Mouse (Mus musculus) stomach, embryonic 14.5 days (tissue): ENCODE measurements around the gene Snrpf. TPM values are rescaled to one million over a fixed set of nuclear protein-coding genes. Genes with fewer than 3 reads are reported as not detected.

Experiments
- ATAC-seq: fragments of 200-750 bp; cut with Nextera tagmentation; 2 replicates; pipeline ENCODE4 v1.8.0; 2017; ENCODE audit warnings: low read depth, moderate TSS enrichment; ENCODE audit not compliant: insufficient number of reproducible peaks, insufficient read depth, low FRiP score
- H3K27ac ChIP-seq: fragments of 300-500 bp; sonication (generic); 2 replicates; pipeline ENCODE4 v1.5.1; 2014; ENCODE audit warnings: mild to moderate bottlenecking, low read length, moderate library complexity, mixed read lengths
- H3K27me3 ChIP-seq: fragments of 300-500 bp; sonication (generic); 2 replicates; pipeline ENCODE4 v1.6.1; 2014; ENCODE audit warnings: low read length, control low read depth, mixed read lengths; ENCODE audit not compliant: control insufficient read depth, insufficient read depth
- H3K36me3 ChIP-seq: fragments of 300-500 bp; sonication (generic); 2 replicates; pipeline ENCODE4 v1.6.1; 2014; ENCODE audit warnings: mild to moderate bottlenecking, control low read depth, low read length, moderate library complexity, mixed read lengths; ENCODE audit not compliant: control insufficient read depth, insufficient read depth
- H3K4me1 ChIP-seq: fragments of 300-500 bp; sonication (generic); 2 replicates; pipeline ENCODE4 v1.6.1; 2014; ENCODE audit warnings: low read length, control low read depth, mixed read lengths; ENCODE audit not compliant: control insufficient read depth, insufficient read depth
- H3K4me2 ChIP-seq: fragments of 300-500 bp; sonication (generic); replicated peaks from 2 replicates; pipeline ENCODE4 v1.6.1; 2014; ENCODE audit warnings: low read depth, low read length, control low read depth
- H3K4me3 ChIP-seq: fragments of 300-500 bp; sonication (generic); 2 replicates; pipeline ENCODE4 v1.5.1; 2014; ENCODE audit warnings: low read depth, low read length, control low read depth
- H3K9ac ChIP-seq: fragments of 300-500 bp; sonication (generic); replicated peaks from 2 replicates; pipeline ENCODE4 v1.6.1; 2014; ENCODE audit warnings: low read depth, mild to moderate bottlenecking, control low read depth, low read length, moderate library complexity, mixed read lengths
- H3K9me3 ChIP-seq: fragments of 300-500 bp; sonication (generic); 2 replicates; pipeline ENCODE4 v1.6.1; 2016; ENCODE audit warnings: low read depth, low read length, control low read depth; ENCODE audit not compliant: control insufficient read depth
- WGBS: fragments of 180-500 bp; shearing (Covaris S2); extraction: QIAGEN DNeasy Blood & Tissue Kit; methylation state at CpG from one replicate; pipeline ENCODE4 v1.1.7; 2014; 5-methylcytosine and 5-hydroxymethylcytosine counted together
- polyA plus RNA-seq: library from polyadenylated mRNA; unstranded; fragments of >200 nt; fragmentation: Nextera tagmentation; extraction: Ambion mirVana; gene quantifications from 2 replicates; pipeline ENCODE4 v1.2.1, GENCODE M21; 2014

Snrpf gene
- polyA plus RNA-seq, result 131 and 146 TPM in 2 replicates

- Histone ChIP-seq H3K27ac (peak within 1 kb of the TSS; percentile 48), H3K9ac (peak within 1 kb of the TSS; percentile 78), H3K9me3 (no peaks in the 10 kb centered on the region), H3K36me3 (peaks cover 14% of the 10 kb centered on the region; the same call in 1 of the 2 replicates), H3K4me3 (peak within 1 kb of the TSS; percentile 81), H3K27me3 (no peaks in the 10 kb centered on the region), H3K4me1 (peaks cover 7% of the 10 kb centered on the region; the same call in 1 of the 2 replicates), H3K4me2 (peak within 1 kb of the TSS; percentile 66)
- peak; percentile 91 for ATAC-seq
- WGBS, result under 1% methylated on average over 63 of the region's 63 CpGs
These were observed at the start of gene Snrpf for GRCm38 (mm10) chr10:93589281-93589848. Gene Snrpf, minus strand, starts transcription at chr10:93589706.

DNA sequence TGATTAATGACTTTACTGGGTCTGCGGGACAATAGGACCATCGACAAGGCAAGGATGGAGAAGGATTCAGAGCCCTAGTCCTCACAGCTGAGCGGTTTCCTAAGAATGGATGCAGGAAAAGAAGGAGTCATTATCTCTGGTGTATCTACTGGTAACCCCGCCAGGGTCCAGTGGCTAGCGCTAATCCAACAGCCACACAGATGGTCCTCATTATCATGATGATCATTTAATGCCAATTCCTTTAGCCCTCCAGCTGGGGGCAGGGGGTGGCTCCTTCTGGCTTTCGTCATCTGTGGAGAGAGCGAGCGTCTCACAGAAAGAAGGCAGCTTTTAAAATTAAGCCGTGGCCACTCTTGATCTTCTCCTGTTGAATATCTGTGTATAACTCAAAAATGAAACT is 46.4 kb upstream of the Snrpf start:
- 39% methylated on average over 9 of the region's 9 CpGs for WGBS
- Histone ChIP-seq H3K27ac (no peak overlapping the region), H3K36me3 (no peaks in the 10 kb centered on the region), H3K4me3 (no peak overlapping the region), H3K9me3 (no peaks in the 10 kb centered on the region), H3K9ac (no peak overlapping the region), H3K4me2 (no peak overlapping the region), H3K27me3 (0 out of 2 replicates have a peak, but pooled peaks cover 10% of the 10 kb centered on the region), H3K4me1 (peaks cover 6% of the 10 kb centered on the region; the same call in 1 of the 2 replicates)
- ATAC-seq, result no peak

GRCm38 (mm10) chr10:93633971-93634370 is 44.5 kb upstream of the Snrpf start:
- no peaks in the 10 kb centered on the region for H3K36me3 ChIP-seq
- no peaks in the 10 kb centered on the region for H3K9me3 ChIP-seq
- H3K4me2 ChIP-seq, result no peak overlapping the region
- no peak overlapping the region for H3K9ac ChIP-seq
- no peak overlapping the region for H3K4me3 ChIP-seq
- H3K4me1 ChIP-seq, result no peaks in the 10 kb centered on the region
- 92% methylated on average over 2 of the region's 2 CpGs for WGBS
- ATAC-seq, result no peak
- no peaks in the 10 kb centered on the region for H3K27me3 ChIP-seq
- no peak overlapping the region for H3K27ac ChIP-seq

- ATAC-seq, result no peak
These were observed 44.1 kb upstream of the Snrpf start for GRCm38 (mm10) chr10:93633563-93633962.

DNA sequence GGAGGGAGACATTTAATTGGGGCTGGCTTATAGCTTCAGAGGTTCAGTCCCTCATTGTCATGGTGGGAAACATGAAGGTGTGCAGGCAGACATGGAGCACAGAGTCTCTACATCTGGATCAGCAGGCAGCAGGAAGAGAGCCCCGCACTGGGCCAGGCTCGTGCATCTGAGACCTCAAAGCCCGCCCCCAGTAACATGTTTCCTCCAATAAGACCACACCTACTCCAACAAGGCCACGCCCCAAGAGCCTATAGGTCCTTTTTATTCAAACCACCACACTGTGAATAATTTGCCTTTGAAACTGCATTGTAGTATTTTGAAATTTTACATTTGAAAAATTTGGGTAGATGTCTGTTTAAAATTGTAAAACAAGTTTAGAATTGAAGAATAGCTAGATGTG is 42.6 kb upstream of the Snrpf start:
- 56% methylated on average over 4 of the region's 4 CpGs for WGBS
- H3K4me1 ChIP-seq, result no peaks in the 10 kb centered on the region
- no peak for ATAC-seq

More at GRCm38 (mm10) chr10:93633563-93633962, 44.1 kb upstream of the Snrpf start:
- Histone ChIP-seq H3K27me3 (no peaks in the 10 kb centered on the region), H3K4me2 (no peak overlapping the region), H3K9me3 (no peaks in the 10 kb centered on the region), H3K9ac (no peak overlapping the region), H3K27ac (no peak overlapping the region), H3K36me3 (no peaks in the 10 kb centered on the region), H3K4me1 (no peaks in the 10 kb centered on the region), H3K4me3 (no peak overlapping the region)
- 89% methylated on average over 5 of the region's 5 CpGs for WGBS

DNA sequence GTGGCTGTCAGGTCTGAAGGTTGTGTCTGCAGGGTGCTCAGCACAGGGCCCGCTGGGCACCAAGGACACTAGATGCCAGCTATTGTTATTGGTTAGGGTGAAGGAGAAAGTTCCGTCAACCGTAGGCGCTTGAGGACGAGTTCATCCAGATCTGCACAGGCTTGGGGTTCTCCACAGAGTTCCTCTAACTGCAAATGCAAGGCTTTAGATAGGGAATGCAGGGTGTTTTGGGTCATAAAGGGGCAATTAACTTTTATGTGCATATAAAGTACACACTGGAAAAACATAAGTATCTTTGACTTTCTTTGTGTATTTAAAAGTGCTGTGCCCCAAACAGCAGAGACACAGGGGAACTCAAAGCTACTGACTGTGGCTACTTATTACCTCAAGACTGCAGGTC is 40.8 kb upstream of the Snrpf start:
- Histone ChIP-seq H3K4me3 (no peak overlapping the region), H3K4me2 (no peak overlapping the region), H3K36me3 (no peaks in the 10 kb centered on the region), H3K27ac (no peak overlapping the region), H3K9me3 (no peaks in the 10 kb centered on the region), H3K27me3 (no peaks in the 10 kb centered on the region), H3K9ac (no peak overlapping the region), H3K4me1 (no peaks in the 10 kb centered on the region)
- no peak for ATAC-seq
- 90% methylated on average over 5 of the region's 5 CpGs for WGBS

More for the DNA sequence above, 42.6 kb upstream of the Snrpf start:
- no peaks in the 10 kb centered on the region for H3K27me3 ChIP-seq
- no peaks in the 10 kb centered on the region for H3K9me3 ChIP-seq
- no peaks in the 10 kb centered on the region for H3K36me3 ChIP-seq
- no peak overlapping the region for H3K9ac ChIP-seq
- H3K4me2 ChIP-seq, result no peak overlapping the region
- H3K4me3 ChIP-seq, result no peak overlapping the region
- no peak overlapping the region for H3K27ac ChIP-seq

DNA sequence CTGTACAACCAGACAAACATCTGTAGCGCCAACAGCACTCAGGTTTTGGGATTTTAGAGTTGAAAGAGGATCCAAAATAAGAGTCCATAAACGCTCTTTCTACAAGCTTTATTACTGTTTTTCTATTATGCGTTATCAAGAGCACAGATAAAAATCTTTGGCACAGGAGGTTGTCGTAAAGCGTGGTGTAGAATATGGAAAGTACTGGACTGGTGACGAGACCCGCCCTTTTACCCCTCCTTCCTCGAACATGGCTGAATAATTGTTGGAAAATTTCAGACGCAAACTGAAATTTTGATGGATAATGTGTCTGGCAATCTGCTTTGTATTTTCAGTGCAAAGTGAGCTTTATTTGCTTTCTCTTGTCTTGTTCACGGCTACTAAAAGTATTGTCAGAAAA is 34.6 kb upstream of the Snrpf start:
- Histone ChIP-seq H3K9me3 (no peaks in the 10 kb centered on the region), H3K4me2 (peak overlapping the region; percentile 31; the same call in 1 of the 2 replicates), H3K4me3 (0 out of 2 replicates have a peak overlapping the region, but pooled peaks have one; percentile 1), H3K27ac (no peak overlapping the region), H3K9ac (no peak overlapping the region), H3K36me3 (no peaks in the 10 kb centered on the region), H3K27me3 (no peaks in the 10 kb centered on the region), H3K4me1 (no peaks in the 10 kb centered on the region)
- WGBS, result 48% methylated on average over 10 of the region's 10 CpGs
- no peak for ATAC-seq

DNA sequence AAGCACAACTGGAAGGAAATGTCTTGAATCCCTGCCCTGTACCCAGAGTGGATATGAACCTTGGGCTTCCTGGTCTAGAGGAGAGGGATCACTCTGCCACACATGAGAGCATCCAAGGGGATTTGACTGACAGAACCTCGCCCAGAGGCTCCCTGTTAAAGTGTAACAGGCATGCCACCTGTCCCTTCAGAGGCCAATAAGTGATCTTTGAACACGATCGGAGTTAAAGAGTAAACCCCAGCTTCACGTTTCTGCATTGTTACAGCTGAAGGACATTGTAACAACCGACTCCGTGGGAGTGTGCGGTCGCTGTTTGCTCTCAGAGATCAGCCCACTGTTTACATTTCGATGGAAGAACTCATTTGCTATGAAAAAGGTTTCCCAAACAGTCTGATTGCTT is 34.2 kb upstream of the Snrpf start:
- Histone ChIP-seq H3K27me3 (no peaks in the 10 kb centered on the region), H3K9me3 (no peaks in the 10 kb centered on the region), H3K4me2 (peak overlapping the region; percentile 31; the same call in 1 of the 2 replicates), H3K9ac (no peak overlapping the region), H3K4me3 (0 out of 2 replicates have a peak overlapping the region, but pooled peaks have one; percentile 1), H3K4me1 (no peaks in the 10 kb centered on the region), H3K27ac (no peak overlapping the region), H3K36me3 (no peaks in the 10 kb centered on the region)
- no peak for ATAC-seq
- WGBS, result 20% methylated on average over 9 of the region's 9 CpGs
